34 mouse cellular contexts compared by ENCODE assay signal in genomic region chr9:37383161-37383560, GRCm38 (mm10). TPM values are rescaled to one million over a fixed set of nuclear protein-coding genes. Genes with fewer than 3 reads are reported as not detected.
"Had no signal": no experiment of that assay in that cellular context is flagged by ENCODE, and none has a peak within 500 bp of the region (broad histone marks: within the 10 kb centered on the region; RNA-seq: fewer than 3 reads in every experiment).

No protein-coding gene starts in this region.

- ATAC-seq: forebrain, embryonic 13.5 days; forebrain, embryonic 14.5 days; forebrain, embryonic 15.5 days; forebrain, embryonic 16.5 days; forebrain, postnatal 0 days had no signal

- H3K27ac ChIP-seq: embryonic facial prominence, embryonic 10.5 days; embryonic facial prominence, embryonic 12.5 days; embryonic facial prominence, embryonic 13.5 days; embryonic facial prominence, embryonic 15.5 days; forebrain, embryonic 10.5 days; forebrain, embryonic 12.5 days; forebrain, embryonic 13.5 days; forebrain, embryonic 15.5 days; gastrocnemius, adult 2 months had no signal

- H3K9me3 ChIP-seq: embryonic facial prominence, embryonic 10.5 days; embryonic facial prominence, embryonic 12.5 days; embryonic facial prominence, embryonic 13.5 days; embryonic facial prominence, embryonic 15.5 days; forebrain, embryonic 10.5 days; forebrain, embryonic 12.5 days; forebrain, embryonic 13.5 days; forebrain, embryonic 15.5 days had no signal

- H3K27me3 ChIP-seq: forebrain, embryonic 15.5 days had no signal

- H3K4me1 ChIP-seq: embryonic facial prominence, embryonic 12.5 days had no signal

- H3K36me3 ChIP-seq: embryonic facial prominence, embryonic 10.5 days; embryonic facial prominence, embryonic 12.5 days; embryonic facial prominence, embryonic 13.5 days; embryonic facial prominence, embryonic 15.5 days; forebrain, embryonic 10.5 days; forebrain, embryonic 12.5 days; forebrain, embryonic 15.5 days had no signal

- H3K4me3 ChIP-seq: embryonic facial prominence, embryonic 10.5 days; embryonic facial prominence, embryonic 12.5 days; embryonic facial prominence, embryonic 13.5 days; embryonic facial prominence, embryonic 15.5 days; erythroblast, embryonic 14.5 days; forebrain, embryonic 10.5 days; forebrain, embryonic 12.5 days; forebrain, embryonic 13.5 days; forebrain, embryonic 15.5 days; gastrocnemius, adult 2 months had no signal

- H3K4me2 ChIP-seq: embryonic facial prominence, embryonic 12.5 days; embryonic facial prominence, embryonic 13.5 days; embryonic facial prominence, embryonic 15.5 days; forebrain, embryonic 12.5 days; forebrain, embryonic 13.5 days; forebrain, embryonic 15.5 days had no signal

- DNase-seq: cerebellum, adult 2 months; cerebellum, adult 8-10 months; cerebellum, adult 9-10 months; cerebellum, adult 9-11 months; cerebellum, postnatal 10 days; cerebellum, postnatal 14 days; cerebellum, postnatal 25 days; cerebellum, postnatal 36 days; embryo, embryonic 11 days; forebrain, postnatal 0 days; gastrocnemius, adult 2 months; gastrocnemius, postnatal 10 days; gastrocnemius, postnatal 14 days; gastrocnemius, postnatal 25 days; gastrocnemius, postnatal 36 days; heart, adult 18-20 months had no signal

- H3K9ac ChIP-seq: embryonic facial prominence, embryonic 12.5 days; embryonic facial prominence, embryonic 13.5 days; embryonic facial prominence, embryonic 15.5 days; forebrain, embryonic 12.5 days; forebrain, embryonic 13.5 days; forebrain, embryonic 15.5 days; forebrain, postnatal 0 days had no signal

RNA-seq across cellular contexts. Expression of gene Hepacam, which starts 16.0 kb away (rescaled TPM):
- total RNA-seq: common myeloid progenitor, adult 5-6 weeks; granulocyte monocyte progenitor cell, adult 5-6 weeks had no signal
- polyA plus RNA-seq: embryonic facial prominence, embryonic 11.5 days; embryonic facial prominence, embryonic 12.5 days; embryonic facial prominence, embryonic 13.5 days; erythroblast, embryonic 14.5 days; forebrain, embryonic 10.5 days had no signal

RNA-seq across cellular contexts. Expression of gene Robo3, which starts 49.9 kb away (rescaled TPM):
- total RNA-seq: gastrocnemius, adult 18-20 months; gastrocnemius, adult 2 months; gastrocnemius, adult 8-10 months; gastrocnemius, postnatal 14 days; gastrocnemius, postnatal 25 days; gastrocnemius, postnatal 36 days; gastrocnemius, postnatal 4 days; heart, adult 18-20 months; heart, adult 8-10 months had no signal
